Mouse (Mus musculus) left cerebral cortex, adult 2 months (tissue): ENCODE measurements around the gene Col4a4. TPM values are rescaled to one million over a fixed set of nuclear protein-coding genes. Genes with fewer than 3 reads are reported as not detected.

Experiments used
- DNase-seq, 2 experiments: peaks; one replicate each; pipeline ENCODE4 v3.0.0; 2021 to 2022; ENCODE audit warnings: low spot score in 2 of 2, mixed read lengths in 1 of 2; ENCODE audit errors: extremely low spot score in 1 of 2
- H3K27ac ChIP-seq: fragments of 200-600 bp; 2 replicates; pipeline ENCODE4 v1.8.1; 2022
- H3K4me3 ChIP-seq: fragments of 200-600 bp; 2 replicates; pipeline ENCODE4 v1.8.1; 2022
- CTCF ChIP-seq: fragments of 200-600 bp; IDR thresholded peaks from 2 replicates; pipeline ENCODE4 v1.8.1; 2022; ENCODE audit warnings: antibody characterized with exemption, mild to moderate bottlenecking, moderate library complexity
- intact Hi-C: fragments of 180-260 bp; cut with DNase I; formaldehyde crosslinking; loops from one replicate; pipeline ENCODE4 v1.15.1; 2025
- total RNA-seq, 2 experiments: library from RNA; stranded (reverse); gene quantifications; 2 replicates each; pipeline ENCODE4 v1.2.3; 2021

The Col4a4 gene
- total RNA-seq, 2 experiments from 2014 or later: 2.5 to 2.9 TPM

DNA sequence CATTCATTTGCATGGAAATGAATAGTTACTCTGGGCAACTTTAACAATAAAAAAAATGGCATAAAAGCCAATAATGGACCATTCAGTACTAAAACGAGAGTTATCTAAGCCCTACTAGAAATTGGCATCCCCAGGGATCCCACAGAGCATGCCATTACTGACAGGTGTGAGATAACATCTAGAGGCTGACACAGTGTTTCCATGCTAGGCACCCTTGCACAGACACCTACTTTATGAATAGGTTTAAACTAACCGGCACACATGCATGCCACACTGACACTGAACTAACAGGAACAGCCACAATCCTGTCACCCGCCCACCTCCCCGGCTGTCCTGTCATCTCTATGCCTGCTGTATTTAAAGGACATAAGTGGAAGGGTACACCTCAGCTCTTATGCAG lies 58.7 kb downstream of the Col4a4 start:
- Histone ChIP-seq H3K4me3 (no peak overlapping the region), H3K27ac (no peak overlapping the region)
- no peak for TF ChIP-seq CTCF
- intact Hi-C loops: no loop called here
- DNase-seq: no peak

DNA sequence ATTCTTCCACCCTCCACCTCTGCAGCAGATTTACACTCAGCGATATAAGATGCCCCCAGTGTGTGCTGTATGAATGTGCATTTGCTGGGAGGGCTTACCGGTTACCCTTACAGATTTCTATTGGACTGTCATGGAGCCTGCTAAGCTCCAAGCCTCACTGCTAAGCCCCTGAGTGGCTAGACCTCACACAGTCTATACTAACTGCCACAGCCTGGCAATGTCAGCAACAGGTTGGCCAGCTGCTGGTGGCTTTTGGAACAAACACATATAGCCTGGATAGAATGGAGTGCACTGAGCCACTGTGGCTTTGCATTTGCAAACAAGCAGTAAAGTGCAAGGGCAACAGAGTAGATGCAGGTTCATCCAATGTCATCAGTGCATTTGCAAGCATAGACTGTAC lies 94.7 kb downstream of the Col4a4 start:
- DNase-seq: no peak
- TF ChIP-seq CTCF: no peak
- H3K27ac ChIP-seq: no peak overlapping the region
- intact Hi-C loops: no loop called here
- H3K4me3 ChIP-seq: no peak overlapping the region

DNA sequence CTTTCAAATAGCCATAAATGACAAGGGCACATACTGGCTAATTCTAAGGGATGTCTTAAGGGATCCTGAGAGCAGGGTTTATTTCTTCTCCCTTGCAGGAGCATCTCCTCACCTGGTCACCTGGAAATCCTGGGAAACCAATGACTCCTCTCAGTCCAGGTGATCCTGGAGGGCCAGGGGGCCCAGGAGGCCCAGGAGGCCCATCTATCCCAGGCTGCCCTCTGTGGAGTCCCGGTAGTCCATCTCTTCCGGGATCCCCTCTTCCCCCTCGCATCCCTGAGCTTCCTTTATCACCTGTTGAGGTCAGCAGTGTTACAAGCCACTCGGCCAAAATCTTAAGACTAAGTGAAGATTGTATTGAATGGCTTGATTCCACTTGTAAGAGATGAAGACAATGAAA lies 100.3 kb downstream of the Col4a4 start:
- DNase-seq: no peak
- intact Hi-C loops: no loop called here
- Histone ChIP-seq H3K27ac (no peak overlapping the region), H3K4me3 (no peak overlapping the region)
- TF ChIP-seq CTCF: no peak

DNA sequence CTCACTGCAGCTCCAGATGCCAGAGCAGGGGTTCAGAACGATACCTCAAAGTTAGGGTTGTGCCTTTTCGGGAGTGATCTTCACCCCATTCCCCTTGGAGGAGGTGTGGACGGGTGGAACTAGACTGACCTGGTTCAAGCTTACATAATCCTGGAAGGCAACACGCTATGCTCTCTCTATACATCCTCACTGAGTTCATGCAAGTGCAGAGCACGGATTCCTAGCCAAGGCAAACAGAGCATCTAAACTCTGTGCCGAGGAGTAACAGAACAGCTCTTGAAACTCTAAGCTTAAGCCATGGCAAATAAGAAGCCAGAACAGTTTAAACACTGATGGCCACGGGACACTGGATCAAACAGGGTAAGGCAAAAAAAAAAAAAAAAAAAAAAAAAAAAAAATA lies 104.3 kb downstream of the Col4a4 start:
- Histone ChIP-seq H3K4me3 (no peak overlapping the region), H3K27ac (no peak overlapping the region)
- DNase-seq: no peak
- intact Hi-C loops: no loop called here
- TF ChIP-seq CTCF: no peak

DNA sequence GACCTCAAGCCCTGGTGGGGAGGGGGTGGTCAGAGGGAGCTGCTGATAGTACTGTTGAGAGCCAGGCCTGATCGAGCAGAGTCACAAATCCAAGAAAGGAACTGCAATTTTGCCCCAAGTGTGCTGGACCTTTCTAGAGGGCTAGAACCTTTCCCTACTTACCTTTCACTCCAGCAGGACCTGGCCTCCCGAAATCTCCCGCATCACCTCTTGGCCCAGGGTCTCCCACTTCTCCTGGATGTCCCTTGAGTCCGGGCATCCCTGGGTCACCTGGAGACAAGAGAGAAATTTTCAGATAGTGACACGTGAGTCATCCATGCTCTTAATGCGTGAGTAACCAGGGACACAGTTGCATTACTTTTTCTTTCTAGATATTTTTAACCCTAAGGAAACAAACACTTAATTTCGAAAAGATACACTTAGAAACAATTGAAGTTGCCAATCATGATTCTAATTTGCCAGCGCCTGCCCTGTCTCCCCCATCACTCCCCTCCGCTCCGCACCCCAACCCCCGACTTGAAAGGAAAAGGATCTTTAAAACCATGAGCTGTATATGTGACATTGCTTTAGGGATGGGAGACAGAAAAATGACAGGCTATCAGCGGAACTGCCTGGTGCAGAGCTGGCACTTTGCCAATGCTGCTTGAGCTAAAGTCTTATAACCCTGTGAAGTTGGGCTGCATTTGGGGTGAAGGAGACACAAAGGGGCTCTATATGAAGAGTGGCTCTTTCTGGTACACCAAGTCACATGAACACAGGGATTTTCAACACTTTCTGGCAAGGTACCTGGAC lies 106.8 kb downstream of the Col4a4 start:
- Histone ChIP-seq H3K27ac (no peak overlapping the region), H3K4me3 (no peak overlapping the region)
- TF ChIP-seq CTCF: no peak
- no peak for DNase-seq
- intact Hi-C loops: no loop called here

DNA sequence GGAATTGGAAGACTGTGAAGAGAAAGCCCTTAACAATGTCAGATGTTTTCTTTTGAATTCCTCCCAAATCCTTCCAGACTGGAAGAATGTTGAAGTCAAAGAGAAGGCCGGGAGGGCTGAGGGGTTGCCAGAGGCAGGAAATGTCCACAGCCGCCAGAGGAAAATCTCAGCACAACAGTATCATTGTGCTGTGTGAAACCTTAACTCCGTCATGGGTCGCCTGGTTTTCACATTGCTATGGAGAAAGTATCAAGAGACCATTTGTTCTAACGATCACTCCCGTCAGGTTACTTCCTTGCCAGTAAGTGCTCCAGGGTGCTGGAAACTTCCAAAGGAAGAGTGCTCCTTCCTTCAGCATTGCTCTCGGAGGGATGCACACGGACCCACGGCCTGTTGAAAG lies 109.9 kb downstream of the Col4a4 start:
- Histone ChIP-seq H3K4me3 (no peak overlapping the region), H3K27ac (no peak overlapping the region)
- no peak for TF ChIP-seq CTCF
- intact Hi-C loops: loop anchor here (1.0 kb wide), 1 partner anchor 1159 kb away; no protein-coding TSS in a partner anchor
- no peak for DNase-seq

DNA sequence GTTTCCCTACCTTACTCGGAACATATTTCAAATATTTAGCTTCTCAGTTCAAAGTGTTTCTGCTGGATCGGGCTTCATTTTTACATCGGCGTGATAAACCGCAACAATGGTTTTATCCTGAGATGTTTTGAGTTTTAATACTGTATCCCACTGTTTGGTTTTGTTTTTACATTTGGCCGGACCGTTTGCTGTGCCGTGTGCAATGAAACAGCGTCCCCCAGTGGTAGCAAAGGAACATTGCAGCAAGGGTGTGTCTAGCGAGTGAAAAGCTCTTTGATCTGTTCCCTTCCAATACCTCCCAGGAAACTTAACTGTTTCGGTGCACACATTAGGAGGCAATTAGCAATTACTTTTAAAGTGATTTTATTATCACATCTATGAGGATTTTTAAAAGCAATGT lies 110.4 kb downstream of the Col4a4 start:
- H3K4me3 ChIP-seq: no peak overlapping the region

DNA sequence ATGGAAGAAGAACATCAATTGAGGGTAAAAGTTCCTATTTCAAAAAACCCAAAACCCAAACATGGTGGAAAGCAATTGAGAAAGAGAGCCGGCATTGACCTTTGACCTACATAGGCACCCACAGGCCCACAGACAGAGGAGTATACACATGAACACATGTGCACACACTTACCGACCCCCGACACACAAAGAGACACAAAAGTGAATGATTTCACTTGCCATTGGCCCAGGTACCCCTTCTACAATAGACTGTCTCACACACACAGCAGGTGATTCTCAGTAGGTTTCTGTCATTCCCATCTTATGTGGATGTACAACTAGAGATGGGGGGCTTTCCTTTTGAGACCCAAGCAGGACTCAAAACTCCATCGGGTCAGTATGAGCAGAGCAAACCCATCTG lies 110.8 kb downstream of the Col4a4 start:
- DNase-seq: no peak
- intact Hi-C loops: loop anchor here (1.0 kb wide), 1 partner anchor 1159 kb away; no protein-coding TSS in a partner anchor
- TF ChIP-seq CTCF: no peak
- H3K27ac ChIP-seq: no peak overlapping the region
- no peak overlapping the region for H3K4me3 ChIP-seq

More for the DNA sequence above, 110.4 kb downstream of the Col4a4 start:
- H3K27ac ChIP-seq: no peak overlapping the region
- intact Hi-C loops: loop anchor here (1.0 kb wide), 1 partner anchor 1159 kb away; no protein-coding TSS in a partner anchor
- DNase-seq: peak in 1 of 2 experiments; percentile 18
- peak; percentile 97 for TF ChIP-seq CTCF

DNA sequence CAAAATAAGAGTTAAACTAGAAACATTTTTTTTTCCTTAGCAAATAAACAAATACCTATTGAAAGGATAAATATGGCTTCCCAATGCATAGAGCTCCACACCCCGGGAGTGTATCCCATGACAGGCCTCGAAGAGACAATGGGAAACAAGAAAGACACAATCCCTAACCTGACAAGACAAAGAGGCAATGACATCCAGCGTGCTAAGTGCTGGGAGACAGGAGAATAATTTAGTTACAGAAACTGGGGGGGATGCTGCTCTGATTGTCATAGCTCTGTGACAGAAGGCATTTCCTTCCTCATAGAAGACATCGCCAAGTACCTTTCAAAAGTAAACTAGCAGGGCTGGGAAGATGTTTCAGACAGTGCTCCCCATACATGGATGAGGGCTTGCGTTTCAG lies 111.4 kb downstream of the Col4a4 start:
- intact Hi-C loops: no loop called here
- no peak overlapping the region for H3K27ac ChIP-seq
- no peak for DNase-seq
- H3K4me3 ChIP-seq: no peak overlapping the region
- no peak for TF ChIP-seq CTCF

DNA sequence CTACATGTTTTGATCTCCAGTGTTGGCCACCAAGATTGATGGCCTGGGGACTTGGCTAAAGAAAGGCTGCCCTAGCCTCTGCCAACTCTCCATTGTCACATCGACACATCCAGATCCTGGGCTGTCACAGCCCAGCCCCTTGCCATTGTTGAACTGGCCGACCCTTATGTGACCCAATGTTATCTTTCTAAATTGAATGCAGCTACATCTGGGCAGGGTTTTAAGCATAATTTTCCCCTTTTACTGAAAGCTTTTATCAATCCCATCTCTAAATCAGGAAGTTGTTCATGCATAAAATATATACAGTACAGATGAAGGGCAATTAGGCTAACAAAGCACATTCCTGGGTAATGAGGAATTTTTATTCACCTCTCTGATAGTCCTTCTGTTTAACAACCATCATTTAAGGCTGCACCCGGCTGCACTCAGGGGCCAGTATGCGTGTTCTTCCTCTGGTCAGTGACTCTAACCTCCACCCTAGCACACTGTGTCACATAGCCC lies 112.1 kb downstream of the Col4a4 start:
- intact Hi-C loops: no loop called here
- no peak for TF ChIP-seq CTCF
- no peak for DNase-seq
- Histone ChIP-seq H3K27ac (no peak overlapping the region), H3K4me3 (no peak overlapping the region)

DNA sequence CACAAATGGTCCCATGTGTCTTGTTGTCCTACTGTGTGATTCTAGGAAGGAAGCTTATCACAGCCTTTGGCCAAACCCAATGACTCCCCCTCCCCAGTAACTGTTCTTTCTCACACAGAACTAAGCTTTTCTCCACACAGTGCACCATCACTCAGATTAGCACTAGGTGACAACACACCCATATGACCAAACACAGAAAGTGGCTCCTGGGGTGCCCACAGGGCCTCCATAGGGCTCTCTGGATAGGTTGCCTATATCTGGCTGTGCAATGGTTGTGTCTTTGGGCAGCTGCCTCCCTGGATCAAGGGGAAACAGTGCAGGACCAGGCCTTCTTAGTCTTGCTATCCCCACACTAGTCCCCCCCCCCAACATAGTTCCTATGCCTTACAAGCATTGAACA lies 113.2 kb downstream of the Col4a4 start:
- no peak overlapping the region for H3K4me3 ChIP-seq
- no peak for DNase-seq
- no peak for TF ChIP-seq CTCF
- no peak overlapping the region for H3K27ac ChIP-seq
- intact Hi-C loops: no loop called here

DNA sequence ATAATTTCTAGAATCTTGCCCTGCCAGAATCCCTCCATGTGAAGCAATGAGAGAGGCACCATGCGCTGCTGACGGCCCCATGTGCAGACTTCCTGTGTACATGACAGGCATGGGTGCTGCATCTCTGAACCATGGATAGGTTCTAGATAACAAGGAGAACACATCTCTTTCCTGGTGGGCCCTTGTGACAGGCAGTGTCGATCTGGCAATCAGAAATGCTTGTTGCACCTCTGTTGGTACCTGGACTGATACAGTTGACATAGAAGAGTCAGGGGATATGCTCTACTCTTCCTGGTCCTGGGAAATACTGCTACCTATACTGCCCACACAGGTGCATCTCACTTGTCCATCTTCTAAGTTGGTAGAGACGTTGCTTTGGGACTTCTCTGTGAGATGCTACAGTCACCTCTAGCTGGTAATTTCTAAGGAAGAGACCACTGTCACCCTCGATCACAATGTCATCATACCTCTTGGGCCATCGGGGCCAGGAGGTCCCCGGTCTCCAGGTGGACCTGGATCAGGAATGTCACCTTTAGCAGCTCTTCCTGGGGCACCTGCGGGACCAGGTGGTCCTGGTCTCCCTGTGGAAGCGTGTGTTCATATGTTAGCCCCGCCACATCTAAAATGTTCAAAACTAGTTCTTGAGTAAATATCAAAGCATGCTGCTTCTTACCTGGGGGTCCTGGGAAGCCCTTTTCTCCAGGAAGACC lies 116.0 kb downstream of the Col4a4 start:
- H3K4me3 ChIP-seq: no peak overlapping the region
- TF ChIP-seq CTCF: no peak
- no peak overlapping the region for H3K27ac ChIP-seq
- intact Hi-C loops: no loop called here
- DNase-seq: no peak

DNA sequence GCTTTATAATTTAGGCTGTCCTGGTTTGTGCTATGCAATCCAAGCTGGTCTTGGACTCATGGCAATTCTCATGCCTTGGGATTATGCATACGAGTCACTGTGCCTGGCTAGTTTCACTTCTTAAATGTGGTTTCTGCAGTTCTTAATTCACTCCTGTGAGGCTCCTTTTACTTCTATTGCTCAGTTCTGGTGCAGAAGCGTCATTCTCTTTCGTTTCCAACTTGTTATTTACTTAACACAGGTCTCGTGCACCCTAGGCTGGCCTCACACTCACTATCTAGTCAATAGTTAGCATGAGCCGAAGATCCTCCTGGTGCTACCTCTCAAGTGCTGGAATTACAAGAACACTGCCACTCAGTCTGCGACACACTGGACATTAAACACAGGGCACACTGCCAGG lies 117.8 kb downstream of the Col4a4 start:
- no peak overlapping the region for H3K27ac ChIP-seq
- DNase-seq: no peak
- intact Hi-C loops: no loop called here
- no peak for TF ChIP-seq CTCF
- no peak overlapping the region for H3K4me3 ChIP-seq
